Mouse (Mus musculus): ENCODE data around the gene Asic3.

DNA sequence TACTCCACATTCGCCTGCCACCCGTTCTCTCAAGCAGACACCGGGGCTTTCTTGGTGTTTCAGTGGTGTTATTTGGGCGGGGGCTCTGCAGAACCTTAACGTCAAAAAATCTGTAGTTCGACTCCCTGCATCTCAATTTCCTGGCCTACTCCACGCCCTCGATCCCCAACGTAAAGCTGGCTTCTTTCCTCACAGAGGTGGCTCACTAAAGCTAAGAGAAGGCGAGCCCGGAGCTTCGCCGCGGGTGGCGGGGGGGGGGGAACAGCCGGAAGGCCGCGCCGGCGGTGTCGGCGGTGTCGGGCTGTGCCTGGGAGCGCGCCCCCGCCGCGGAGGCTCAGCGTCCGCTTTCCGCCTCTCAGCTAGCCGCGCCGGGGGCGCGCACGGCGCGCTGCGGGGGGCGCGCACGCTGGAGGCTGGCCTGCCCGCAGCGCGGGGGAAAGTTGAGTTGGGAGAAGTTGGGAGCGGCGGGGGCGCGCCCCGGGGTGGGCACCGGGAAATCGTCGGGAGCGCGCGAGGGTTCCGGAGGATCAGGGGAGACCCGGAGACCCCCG lies 11.7 kb downstream of the Asic3 start:
- TF ChIP-seq TCF12 (IDR thresholded peaks at IDR 0.05; ENCODE audit: insufficient read depth, poor library complexity, severe bottlenecking): no peak
- TF ChIP-seq E2F4 (IDR thresholded peaks at IDR 0.05; ENCODE audit: insufficient read depth): peak; percentile 10

All from myocyte (in vitro differentiated cells).